Mouse (Mus musculus) hindbrain, postnatal 0 days (tissue): Measurements from ENCODE around the gene St3gal6. TPM values are rescaled to one million over a fixed set of nuclear protein-coding genes. Genes with fewer than 3 reads are reported as not detected.

ENCODE experiments used
- ATAC-seq: fragments of 200-750 bp; cut with Nextera tagmentation; 2 replicates; pipeline ENCODE4 v1.8.0; 2017; ENCODE audit warnings: mild to moderate bottlenecking, moderate TSS enrichment, moderate library complexity
- DNase-seq: peaks from one replicate; pipeline ENCODE4 v3.0.0-alpha.2; 2015; ENCODE audit warnings: low spot score
- H3K27ac ChIP-seq: fragments of 300-500 bp; sonication (generic); 2 replicates; pipeline ENCODE4 v1.5.1; 2014; ENCODE audit warnings: mild to moderate bottlenecking
- H3K27me3 ChIP-seq: fragments of 300-500 bp; sonication (generic); 2 replicates; pipeline ENCODE4 v1.6.1; 2014; ENCODE audit warnings: low read length, mixed read lengths; ENCODE audit not compliant: insufficient read depth
- H3K36me3 ChIP-seq: fragments of 300-500 bp; sonication (generic); 2 replicates; pipeline ENCODE4 v1.6.1; 2014; ENCODE audit warnings: low read length, mixed read lengths; ENCODE audit not compliant: insufficient read depth
- H3K4me1 ChIP-seq: fragments of 300-500 bp; sonication (generic); 2 replicates; pipeline ENCODE4 v1.6.1; 2014; ENCODE audit warnings: antibody characterized with exemption, low read length, mixed read lengths; ENCODE audit not compliant: insufficient read depth
- H3K4me2 ChIP-seq: fragments of 300-500 bp; sonication (generic); 2 replicates; pipeline ENCODE4 v1.6.1; 2014; ENCODE audit warnings: low read depth, mild to moderate bottlenecking, low read length, moderate library complexity, mixed read lengths
- H3K4me3 ChIP-seq: fragments of 300-500 bp; sonication (generic); 2 replicates; pipeline ENCODE4 v1.5.1; 2014; ENCODE audit warnings: low read length
- H3K9ac ChIP-seq: fragments of 300-500 bp; sonication (generic); replicated peaks from 2 replicates; pipeline ENCODE4 v1.6.1; 2014; ENCODE audit warnings: mild to moderate bottlenecking, low read length, moderate library complexity, mixed read lengths
- H3K9me3 ChIP-seq: fragments of 300-500 bp; sonication (generic); 2 replicates; pipeline ENCODE4 v1.6.1; 2016; ENCODE audit warnings: low read length, mixed read lengths
- CTCF ChIP-seq: IDR thresholded peaks from 2 replicates; pipeline ENCODE4 v1.5.1; 2016; ENCODE audit warnings: antibody characterized with exemption, control low read depth, low read depth
- WGBS: fragments of 180-500 bp; shearing (Covaris S2); extraction: QIAGEN DNeasy Blood & Tissue Kit; methylation state at CpG from one replicate; pipeline ENCODE4 v1.1.7; 2014; 5-methylcytosine and 5-hydroxymethylcytosine counted together
- polyA plus RNA-seq: library from polyadenylated mRNA; unstranded; fragments of >200 nt; fragmentation: Nextera tagmentation; extraction: Ambion mirVana; gene quantifications from 2 replicates; pipeline ENCODE4 v1.2.1, GENCODE M21; 2015
- total RNA-seq: library from RNA; depleted of rRNA; stranded (reverse); fragments of >200 nt; gene quantifications from 2 replicates; pipeline ENCODE4 v1.2.3, GENCODE M21; 2014; rRNA removed

The St3gal6 gene
- total and polyA plus RNA-seq, 2 experiments from 2014 or later: 10.8 to 18.5 TPM

DNA sequence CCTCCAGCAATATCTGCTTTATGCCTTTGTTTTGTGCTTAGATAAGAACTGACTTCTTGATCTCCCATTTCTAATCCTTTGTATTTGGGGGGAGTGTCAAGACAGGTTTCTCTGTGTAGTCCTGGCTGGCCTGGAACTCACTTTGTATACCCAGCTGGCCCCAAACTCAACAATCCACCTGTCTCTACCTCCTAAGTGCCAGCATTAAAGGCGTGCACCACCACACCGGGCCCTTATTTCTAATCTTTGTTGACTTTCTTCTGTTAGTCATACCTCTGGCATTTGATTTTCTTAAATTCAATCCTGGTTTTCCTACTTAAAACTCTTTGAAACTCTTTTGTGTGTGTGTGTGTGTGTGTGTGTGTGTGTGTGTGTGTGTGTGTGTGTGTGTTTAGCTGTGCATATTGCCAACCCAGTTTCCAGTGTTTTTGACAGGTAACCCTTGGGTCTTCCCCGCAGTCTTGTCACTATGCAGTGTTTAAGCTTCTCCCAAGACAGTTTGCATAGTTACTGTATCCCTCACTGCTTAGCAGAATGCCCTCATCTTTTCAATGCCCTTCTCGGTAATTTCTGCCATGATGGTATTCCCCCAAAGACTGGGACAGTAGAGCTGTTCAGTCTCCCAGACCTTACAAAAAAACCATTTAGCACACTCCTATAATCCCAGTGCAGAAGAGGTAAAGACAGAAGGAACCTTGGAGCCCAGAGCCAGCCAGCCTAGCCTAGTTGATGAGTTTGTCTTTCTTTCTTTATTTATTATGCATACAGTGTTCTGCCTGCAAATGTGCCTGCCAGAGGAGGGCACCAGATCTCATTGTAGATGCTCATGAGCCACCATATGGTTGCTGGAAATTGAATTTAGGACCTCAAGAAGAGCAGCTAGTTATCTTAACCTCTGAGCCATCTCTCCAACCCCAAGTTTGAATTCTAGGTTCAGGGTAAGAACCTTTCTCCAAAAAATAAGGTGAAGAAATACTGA, 77.5 kb downstream of the St3gal6 start:
- 91% methylated on average over 4 of the region's 4 CpGs for WGBS

DNA sequence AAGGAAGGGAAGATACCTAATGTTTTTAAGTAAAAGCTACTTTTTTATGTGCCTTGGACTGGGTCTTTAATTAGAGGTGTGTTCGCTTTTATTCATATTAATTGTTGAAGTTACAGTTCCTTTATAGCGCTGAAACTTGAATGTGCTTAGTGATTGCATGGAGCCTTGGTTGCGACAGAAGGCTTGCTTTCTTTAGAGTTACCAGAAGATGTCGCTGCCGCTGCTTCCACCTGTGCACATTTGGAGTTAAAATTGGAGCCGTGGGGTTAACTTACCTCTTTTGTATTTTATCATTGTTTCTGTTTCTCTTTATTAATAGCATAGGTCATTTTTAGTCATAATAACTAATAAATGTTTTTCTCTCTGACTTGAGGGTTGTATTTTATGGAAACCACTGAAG, 79.3 kb downstream of the St3gal6 start:
- no peak overlapping the region for H3K9ac ChIP-seq
- H3K27me3 ChIP-seq: no peaks in the 10 kb centered on the region
- H3K4me1 ChIP-seq: no peaks in the 10 kb centered on the region
- TF ChIP-seq CTCF: peak; percentile 63
- peaks cover 4% of the 10 kb centered on the region; the same call in 1 of the 2 replicates for H3K36me3 ChIP-seq
- H3K4me3 ChIP-seq: no peak overlapping the region
- ATAC-seq (no peak), DNase-seq (peak; percentile 46)
- no peaks in the 10 kb centered on the region for H3K9me3 ChIP-seq
- 73% methylated on average over 6 of the region's 6 CpGs for WGBS
- H3K4me2 ChIP-seq: no peak overlapping the region
- H3K27ac ChIP-seq: no peak overlapping the region

More for the DNA sequence above, 77.5 kb downstream of the St3gal6 start:
- peak; percentile 19; the same call in 1 of the 2 replicates for TF ChIP-seq CTCF
- H3K9me3 ChIP-seq: no peaks in the 10 kb centered on the region
- no peaks in the 10 kb centered on the region for H3K27me3 ChIP-seq
- H3K4me3 ChIP-seq: no peak overlapping the region
- DNase-seq (no peak), ATAC-seq (no peak)
- H3K4me2 ChIP-seq: no peak overlapping the region
- H3K9ac ChIP-seq: no peak overlapping the region
- no peaks in the 10 kb centered on the region for H3K4me1 ChIP-seq
- H3K27ac ChIP-seq: no peak overlapping the region
- H3K36me3 ChIP-seq: peaks cover 9% of the 10 kb centered on the region; the same call in 1 of the 2 replicates

DNA sequence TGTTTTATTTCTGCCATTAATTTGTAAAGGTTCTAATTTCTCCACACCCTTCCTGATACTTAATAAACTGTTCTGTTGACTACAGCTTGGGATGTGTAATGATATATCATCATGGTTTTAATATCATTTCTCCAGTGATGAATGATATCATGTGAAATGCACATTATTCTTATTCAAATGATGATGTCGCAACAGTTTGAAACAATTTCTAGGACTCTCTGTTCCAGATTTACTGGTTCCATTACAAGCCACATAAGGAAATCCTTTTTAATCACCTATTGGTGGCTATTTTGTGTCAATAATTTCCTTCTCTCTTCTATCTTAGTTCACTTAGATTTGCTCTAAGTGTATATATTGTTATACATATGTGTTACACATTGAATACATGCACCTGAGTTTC, 91.7 kb downstream of the St3gal6 start:
- H3K9ac ChIP-seq: no peak overlapping the region
- H3K36me3 ChIP-seq: 0 out of 2 replicates have a peak, but pooled peaks cover 7% of the 10 kb centered on the region
- no peak overlapping the region for H3K4me2 ChIP-seq
- DNase-seq (no peak), ATAC-seq (no peak)
- H3K4me3 ChIP-seq: no peak overlapping the region
- no peak overlapping the region for H3K27ac ChIP-seq
- no peaks in the 10 kb centered on the region for H3K4me1 ChIP-seq
- no peaks in the 10 kb centered on the region for H3K27me3 ChIP-seq
- 93% methylated on average over 1 of the region's 1 CpGs for WGBS
- H3K9me3 ChIP-seq: no peaks in the 10 kb centered on the region
- no peak for TF ChIP-seq CTCF

DNA sequence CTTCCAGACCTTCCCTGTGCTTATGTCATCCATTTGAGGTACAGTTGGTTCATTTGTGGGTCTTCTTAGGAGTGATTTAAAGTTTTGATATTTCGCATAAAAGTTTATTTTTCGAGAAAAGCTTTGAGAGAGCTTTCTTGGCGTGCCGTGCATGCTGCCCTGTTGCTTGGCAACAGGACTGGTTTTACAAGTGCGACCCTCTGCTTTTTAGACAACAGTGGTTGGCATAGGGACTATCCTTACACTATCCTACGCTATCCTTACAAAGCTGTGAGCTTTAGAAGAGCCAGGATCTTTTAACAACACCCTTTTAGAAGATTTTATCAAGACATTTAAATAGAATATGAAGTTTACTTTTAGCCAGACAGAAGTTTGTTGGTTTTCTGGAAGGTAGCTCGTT, 93.8 kb downstream of the St3gal6 start:
- H3K27ac ChIP-seq: no peak overlapping the region
- no peaks in the 10 kb centered on the region for H3K4me1 ChIP-seq
- WGBS: 53% methylated on average over 7 of the region's 7 CpGs
- DNase-seq (no peak), ATAC-seq (no peak)
- TF ChIP-seq CTCF: no peak
- H3K4me2 ChIP-seq: no peak overlapping the region
- H3K9me3 ChIP-seq: no peaks in the 10 kb centered on the region
- H3K27me3 ChIP-seq: no peaks in the 10 kb centered on the region
- no peak overlapping the region for H3K4me3 ChIP-seq
- no peak overlapping the region for H3K9ac ChIP-seq
- H3K36me3 ChIP-seq: 0 out of 2 replicates have a peak, but pooled peaks cover 2% of the 10 kb centered on the region

DNA sequence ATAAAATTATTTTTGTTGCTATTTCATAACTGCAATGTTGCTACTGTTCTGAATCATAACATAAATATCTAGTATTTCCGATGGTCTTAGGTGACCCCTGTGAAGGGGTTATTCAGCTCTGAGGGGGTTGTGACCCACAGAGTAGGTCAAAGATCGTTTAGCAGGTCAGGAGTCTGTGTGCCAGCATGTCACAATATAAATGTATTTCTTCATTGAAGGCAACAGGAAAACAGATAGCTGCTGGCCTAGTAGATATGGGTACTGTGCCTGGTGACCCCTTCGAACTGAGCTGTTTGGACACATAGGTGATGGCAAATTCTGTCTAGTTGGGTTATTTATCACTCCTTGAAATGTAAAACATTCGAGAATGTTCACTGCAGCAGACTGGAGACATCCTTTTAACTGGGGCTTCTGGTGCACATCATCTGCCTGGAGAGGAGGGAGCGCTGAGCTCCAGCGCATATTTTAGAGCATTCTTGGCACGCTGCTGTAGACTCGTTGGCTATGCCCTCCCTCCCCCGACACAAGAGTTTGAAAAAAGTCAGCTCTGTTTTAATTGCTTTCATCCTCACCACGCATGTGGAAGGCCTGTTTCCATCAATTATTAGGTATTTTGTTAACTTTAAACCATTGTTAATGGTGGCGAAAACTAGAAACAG, 102.2 kb downstream of the St3gal6 start:
- 0 out of 2 replicates have a peak, but pooled peaks cover 5% of the 10 kb centered on the region for H3K4me1 ChIP-seq
- H3K27ac ChIP-seq: no peak overlapping the region
- H3K4me3 ChIP-seq: no peak overlapping the region
- no peak overlapping the region for H3K4me2 ChIP-seq
- 39% methylated on average over 11 of the region's 11 CpGs for WGBS
- peak; percentile 63; the same call in 1 of the 2 replicates for ATAC-seq
- no peaks in the 10 kb centered on the region for H3K9me3 ChIP-seq
- no peaks in the 10 kb centered on the region for H3K27me3 ChIP-seq
- H3K9ac ChIP-seq: no peak overlapping the region
- DNase-seq: peak; percentile 38
- TF ChIP-seq CTCF: no peak
- H3K36me3 ChIP-seq: no peaks in the 10 kb centered on the region

Other genes with a start within 250 kb of the St3gal6 start
- gene Dcbld2, start 115.8 kb downstream of the St3gal6 start, total RNA-seq: 28.9 and 37.1 TPM in 2 replicates
- 3.7 and 4.4 TPM in 2 replicates for gene Dcbld2, start 115.8 kb downstream of the St3gal6 start, polyA plus RNA-seq
- not detected in 2 replicates for gene Gm813, start 92.7 kb upstream of the St3gal6 start, total RNA-seq
- gene Gm813, start 92.7 kb upstream of the St3gal6 start, polyA plus RNA-seq: not detected in 2 replicates
- gene E330017A01Rik, start 114.5 kb upstream of the St3gal6 start, total RNA-seq: not detected in 2 replicates
- gene E330017A01Rik, start 114.5 kb upstream of the St3gal6 start, polyA plus RNA-seq: 0.16 TPM in 1 of 2 replicates, not detected in the other
- gene Cpox, start 146.0 kb upstream of the St3gal6 start, total RNA-seq: 16.6 and 16.8 TPM in 2 replicates
- gene Cpox, start 146.0 kb upstream of the St3gal6 start, polyA plus RNA-seq: 12.6 and 13.8 TPM in 2 replicates
- gene Gpr15, start 194.8 kb upstream of the St3gal6 start, total RNA-seq: 0.05 TPM in 1 of 2 replicates, not detected in the other
- 0.14 TPM in 1 of 2 replicates, not detected in the other for gene Gpr15, start 194.8 kb upstream of the St3gal6 start, polyA plus RNA-seq
- gene Cldnd1, start 203.7 kb upstream of the St3gal6 start, total RNA-seq: 62.9 and 64.3 TPM in 2 replicates
- 159 TPM in 2 replicates for gene Cldnd1, start 203.7 kb upstream of the St3gal6 start, polyA plus RNA-seq
- gene Olfr172, start 238.9 kb upstream of the St3gal6 start, total RNA-seq: not detected in 2 replicates
- gene Olfr172, start 238.9 kb upstream of the St3gal6 start, polyA plus RNA-seq: not detected in 2 replicates